Mouse (Mus musculus): ENCODE measurements around the gene Sf3b1.
"Not testable (repeated sequence)": the region's sequence is repeated elsewhere in the genome, so short reads cannot be mapped to it uniquely, and the experiment has no call there.

Gene Sf3b1

DNA sequence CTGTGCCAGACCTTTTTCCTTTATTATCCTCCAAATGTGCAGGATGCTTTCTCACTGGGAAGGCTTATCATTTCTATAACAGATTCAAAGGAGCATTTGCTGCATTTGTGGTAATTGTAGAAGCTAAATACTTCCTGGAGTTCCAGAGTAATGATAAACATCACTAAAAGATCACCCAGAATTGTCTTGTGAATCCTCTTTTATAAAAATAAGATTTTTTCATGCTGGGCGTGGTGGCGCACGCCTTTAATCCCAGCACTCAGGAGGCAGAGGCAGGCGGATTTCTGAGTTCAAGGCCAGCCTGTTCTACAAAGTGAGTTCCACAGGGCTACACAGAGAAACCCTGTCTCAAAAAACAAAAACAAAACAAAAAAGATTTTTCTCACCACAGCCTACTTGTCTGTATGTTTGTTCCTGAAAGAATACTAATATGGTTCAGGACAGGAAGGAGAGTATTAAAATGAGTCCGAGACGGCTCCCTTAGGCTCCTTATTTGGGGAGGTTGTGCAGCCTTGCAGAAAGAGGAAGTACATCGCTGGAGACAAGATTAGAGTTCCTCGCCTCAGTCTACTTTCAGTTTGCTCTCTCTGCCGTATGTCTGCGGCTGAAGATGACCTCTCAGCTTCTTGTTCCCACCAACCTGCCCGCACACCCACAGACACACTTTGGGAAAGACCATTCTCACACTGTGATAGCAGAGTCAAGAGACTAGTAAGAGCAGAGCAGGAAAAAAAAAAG is 1.4 kb upstream of the Sf3b1 start:
- peak; percentile 21 for DNase-seq (ENCODE audit: low read depth, low spot score)

DNA sequence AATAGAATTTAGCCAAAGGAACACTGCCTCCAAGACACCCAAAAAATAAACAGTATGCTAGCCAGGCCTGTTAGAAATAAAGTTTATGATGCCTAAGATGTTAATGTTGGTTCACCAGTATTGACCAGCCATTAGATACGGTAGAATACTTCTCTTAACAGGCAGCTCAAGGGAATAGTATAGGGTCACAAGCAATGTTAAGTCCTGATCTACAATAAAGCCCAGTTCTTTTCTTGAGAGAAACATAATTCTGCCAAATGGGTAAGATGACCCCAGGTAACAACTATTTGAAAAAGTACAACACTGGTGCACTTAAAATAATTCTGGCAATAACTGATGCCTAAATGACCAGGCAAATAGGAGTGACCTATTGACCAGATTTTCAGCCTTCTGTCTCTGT is 685 bp upstream of the Sf3b1 start:
- no peak for DNase-seq (ENCODE audit: low read depth, low spot score)

DNA sequence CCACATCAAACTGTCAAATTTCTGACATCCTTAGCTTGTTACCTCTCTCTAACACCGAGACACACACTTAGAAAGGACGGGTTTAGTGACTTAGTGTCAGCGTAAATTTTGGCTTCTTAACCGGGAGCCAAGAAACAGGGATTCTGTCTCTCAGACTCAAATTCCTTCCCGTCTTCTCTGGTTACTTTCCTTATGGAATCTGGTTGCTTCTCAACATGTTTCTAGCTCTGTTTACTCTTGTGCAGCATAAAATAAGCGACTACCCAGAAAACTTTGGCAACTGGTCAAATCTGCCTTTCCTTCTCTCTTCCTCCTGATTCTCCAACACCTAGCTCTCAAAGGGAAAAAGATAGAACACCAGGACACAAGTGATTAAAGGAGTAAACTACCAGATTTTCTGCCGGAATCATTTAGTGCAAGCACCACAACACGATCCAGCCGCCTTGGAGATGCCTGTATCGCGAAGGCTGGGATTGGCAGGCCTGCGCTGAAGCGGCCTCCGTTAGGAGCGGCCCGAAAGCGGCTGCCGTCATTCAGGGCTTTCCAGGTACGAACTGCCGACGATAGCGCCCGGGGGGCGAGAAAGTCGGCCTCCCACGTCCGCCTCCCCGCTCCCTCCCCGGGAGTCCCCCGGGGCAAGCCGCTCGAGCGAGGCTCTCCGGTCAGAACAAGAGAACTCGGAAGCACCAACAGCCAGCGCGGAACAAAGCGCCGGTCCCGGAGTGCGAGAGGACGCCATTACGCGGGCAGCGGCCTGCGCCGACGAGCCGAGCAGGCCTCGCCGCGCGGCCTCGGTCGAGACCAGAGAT is 633 bp downstream of the Sf3b1 start:
- peak; percentile 56 for DNase-seq (ENCODE audit: low read depth, low spot score)

DNA sequence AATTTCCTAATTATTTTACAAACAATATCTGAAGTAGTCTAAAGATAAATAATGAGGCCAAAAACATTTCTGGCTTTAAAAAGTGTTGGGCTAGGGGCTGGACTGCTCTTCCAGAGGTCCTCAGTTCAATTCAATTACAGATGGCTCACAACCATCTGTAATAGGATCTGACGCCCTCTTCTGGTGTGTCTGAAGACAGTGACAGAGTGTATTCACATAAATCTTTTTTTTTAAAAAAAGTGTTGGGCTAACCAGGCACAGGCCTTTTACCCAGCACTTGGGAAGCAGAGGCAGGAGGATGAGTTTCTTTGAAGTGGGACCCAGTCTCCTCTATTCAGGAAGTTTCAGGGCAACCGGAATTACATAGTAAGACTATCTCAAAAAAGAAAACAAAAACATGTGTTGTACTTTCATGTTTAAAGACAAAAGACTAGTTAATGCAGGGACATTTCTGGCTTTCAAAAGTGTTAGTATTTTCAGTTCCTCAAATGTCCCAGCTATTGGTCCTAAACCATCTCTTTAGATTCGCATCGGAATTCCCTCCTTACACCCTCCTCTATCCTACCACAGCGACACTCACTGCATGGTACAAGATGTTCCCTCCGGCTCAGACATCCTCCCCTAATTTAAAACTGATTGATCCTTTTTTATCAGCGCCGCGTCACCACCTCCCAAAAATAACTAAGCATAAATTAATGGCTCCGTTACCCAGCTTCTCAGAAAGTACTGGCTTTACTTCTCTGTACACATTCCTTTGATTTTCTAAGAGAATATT is 1.4 kb downstream of the Sf3b1 start:
- peak; percentile 52 for DNase-seq (ENCODE audit: low read depth, low spot score)

DNA sequence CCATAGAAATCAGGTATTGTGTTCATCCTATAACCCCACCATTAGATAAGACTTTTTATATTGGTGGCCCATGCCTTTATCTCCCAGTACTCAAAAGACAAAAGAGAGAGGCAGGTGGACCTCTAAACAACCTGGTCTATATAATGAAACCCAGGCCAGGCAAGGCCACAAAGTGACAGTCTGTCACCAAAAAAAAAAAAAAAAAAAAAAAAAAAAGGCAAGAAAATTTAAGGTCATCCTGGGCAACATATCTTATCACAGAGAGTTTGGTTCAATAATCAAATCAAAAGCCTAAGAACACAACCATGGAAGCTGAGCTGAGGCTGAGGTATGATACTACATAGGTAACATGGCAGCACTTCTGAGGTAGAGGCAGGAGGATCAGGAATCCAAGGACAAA is 5.4 kb downstream of the Sf3b1 start:
- no peak for DNase-seq (ENCODE audit: low read depth, low spot score)

DNA sequence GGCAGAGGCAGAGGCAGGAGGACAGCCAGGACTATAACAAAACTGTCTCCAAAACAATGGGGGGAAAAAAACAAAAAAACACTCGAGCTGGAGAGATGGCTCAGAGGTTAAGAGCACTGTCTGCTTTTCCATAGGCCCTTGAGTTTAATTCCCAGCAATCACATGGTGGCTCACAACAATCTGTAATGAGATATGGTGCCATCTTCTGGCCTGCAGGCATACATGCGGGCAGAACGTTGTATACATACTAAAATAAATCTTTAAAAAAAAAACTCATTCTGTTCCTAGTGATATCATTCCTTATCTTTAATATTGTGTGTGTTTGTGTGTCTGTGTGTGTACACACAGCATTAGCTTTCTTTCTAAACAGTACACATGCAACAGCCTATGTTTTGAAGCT is 14.8 kb downstream of the Sf3b1 start:
- DNase-seq (ENCODE audit: low read depth, low spot score): peak; percentile 18

DNA sequence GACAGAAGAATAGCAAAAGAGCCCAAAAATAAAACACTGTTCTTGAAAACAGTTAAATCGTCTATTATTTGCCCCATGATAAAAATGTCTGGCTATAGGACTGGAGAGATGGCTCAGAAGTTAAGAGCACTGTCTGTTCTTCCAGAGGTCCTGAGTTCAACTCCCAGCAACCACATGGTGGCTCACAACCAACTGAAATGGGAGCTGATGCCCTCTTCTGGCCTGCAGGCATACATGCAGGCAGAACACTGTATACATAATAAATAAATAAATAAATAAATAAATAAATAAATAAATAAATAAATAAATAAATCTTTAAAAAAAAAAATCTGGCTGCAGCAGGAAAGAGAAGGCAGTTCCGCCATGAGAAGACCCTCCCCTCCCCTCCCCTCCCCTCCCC is 19.0 kb downstream of the Sf3b1 start:
- DNase-seq (ENCODE audit: low read depth, low spot score): not testable (repeated sequence)

DNA sequence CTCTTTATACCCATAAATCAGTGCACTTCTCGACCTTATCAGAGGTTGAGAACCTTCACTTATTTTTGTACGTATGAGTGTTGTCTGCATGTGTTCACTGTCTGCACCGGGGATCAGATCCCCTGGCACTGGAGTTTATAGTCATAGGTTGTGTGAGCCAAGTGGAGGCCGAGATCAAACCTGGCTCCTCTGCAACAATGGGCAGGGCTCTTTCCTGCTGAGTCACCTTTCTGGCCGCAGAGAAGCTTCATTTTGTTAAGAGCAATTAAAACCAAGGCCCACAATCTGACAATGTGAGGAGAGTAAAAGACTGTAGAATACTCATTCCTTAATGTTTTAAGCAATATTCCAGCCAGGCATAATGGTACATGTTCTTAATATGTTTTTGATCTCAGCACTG is 33.7 kb downstream of the Sf3b1 start:
- peak; percentile 14 for DNase-seq (ENCODE audit: low read depth, low spot score)

DNA sequence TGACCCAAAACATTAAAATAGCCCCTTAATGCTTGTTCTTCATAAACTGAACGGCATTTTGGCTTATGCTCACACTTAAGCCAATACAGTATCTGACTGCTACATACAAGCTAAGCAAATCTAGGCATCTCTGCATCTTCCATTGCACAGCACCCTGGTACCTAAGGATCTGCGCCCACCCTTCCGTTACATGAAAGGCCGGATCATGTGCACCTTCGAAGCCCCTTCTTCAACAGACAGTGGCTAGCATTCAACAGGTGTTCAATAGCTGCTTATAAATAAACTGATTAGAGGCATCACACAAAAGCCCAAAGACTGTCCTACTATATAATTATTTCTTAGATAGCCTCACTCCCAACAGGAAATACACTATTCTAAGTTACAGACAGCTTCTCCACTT is 41.0 kb downstream of the Sf3b1 start:
- DNase-seq (ENCODE audit: low read depth, low spot score): no peak

DNA sequence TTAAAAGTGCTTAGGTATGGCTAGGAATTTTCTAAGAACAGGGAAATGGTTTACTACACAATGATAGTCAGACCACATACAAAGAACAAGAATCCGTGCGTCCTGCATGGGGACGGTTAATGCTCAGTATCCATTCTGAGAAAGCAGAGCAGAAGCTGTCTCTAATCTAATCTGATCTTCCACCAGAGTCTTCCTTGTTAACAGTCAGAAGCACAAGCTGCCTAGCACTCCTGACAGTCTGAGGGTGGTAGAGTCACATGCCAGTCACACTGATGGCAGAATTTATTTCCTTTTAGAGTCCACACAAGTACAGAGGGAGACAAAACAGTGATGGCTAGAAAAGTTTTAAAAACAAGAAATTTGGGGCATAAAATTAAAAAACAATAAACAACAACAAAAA is 41.5 kb downstream of the Sf3b1 start:
- no peak for DNase-seq (ENCODE audit: low read depth, low spot score)

DNA sequence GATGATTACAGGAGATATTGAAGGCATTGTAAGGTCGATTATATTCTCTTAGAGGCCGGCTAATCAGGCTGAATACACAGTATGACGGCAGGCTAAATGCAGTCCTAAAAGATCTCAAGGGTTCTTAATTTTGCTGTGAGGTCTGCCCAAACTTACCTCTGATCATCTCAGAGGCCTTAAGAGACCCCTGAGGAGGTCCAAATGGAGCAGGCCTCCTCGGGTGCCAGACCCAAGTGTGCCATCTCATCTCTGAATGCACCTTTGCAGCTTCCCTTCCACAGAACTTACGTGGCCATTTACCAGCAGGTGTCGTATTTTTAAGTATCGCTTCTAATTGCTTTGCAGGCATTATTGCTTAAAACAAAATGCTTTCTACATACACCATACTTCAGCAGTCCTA is 43.1 kb downstream of the Sf3b1 start:
- DNase-seq (ENCODE audit: low read depth, low spot score): no peak

DNA sequence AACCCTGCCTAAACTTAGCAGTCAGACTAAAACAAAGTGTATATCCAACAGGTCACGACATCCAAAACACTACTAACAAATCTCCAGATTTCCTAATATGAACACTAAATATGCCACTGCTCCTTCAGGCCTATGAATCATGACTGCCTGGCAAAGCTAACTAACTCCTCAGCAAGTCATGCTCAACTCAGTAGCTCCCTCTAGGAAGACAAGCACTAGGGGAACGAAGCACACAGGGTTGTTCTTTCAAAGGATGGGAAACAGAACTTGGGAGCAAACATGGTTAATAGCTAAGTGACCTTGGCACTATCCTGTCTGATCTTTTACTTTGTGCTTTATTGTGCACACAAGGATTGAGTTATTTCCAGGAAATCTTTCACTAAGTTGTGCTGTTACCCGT is 43.9 kb downstream of the Sf3b1 start:
- peak; percentile 71 for DNase-seq (ENCODE audit: low read depth, low spot score)

DNA sequence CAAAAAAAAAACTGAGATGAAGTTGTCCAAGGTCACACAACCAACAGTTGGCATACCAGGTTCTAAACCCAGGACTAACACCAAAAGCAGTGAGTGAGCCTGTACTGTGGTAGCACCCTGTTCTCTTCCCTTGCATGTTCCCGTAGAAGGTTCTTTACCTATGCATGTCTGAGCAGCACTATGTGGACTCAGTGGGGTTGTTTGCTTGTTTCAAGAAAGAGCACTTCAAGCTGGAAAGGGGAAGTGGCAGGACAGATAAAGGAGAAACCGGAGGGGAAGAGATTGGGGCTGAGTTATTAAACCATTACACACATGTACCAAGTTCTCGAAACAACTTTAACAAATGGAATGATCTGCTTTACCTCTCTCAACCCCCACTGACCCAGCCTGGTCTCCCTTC is 44.6 kb downstream of the Sf3b1 start:
- no peak for DNase-seq (ENCODE audit: low read depth, low spot score)

DNA sequence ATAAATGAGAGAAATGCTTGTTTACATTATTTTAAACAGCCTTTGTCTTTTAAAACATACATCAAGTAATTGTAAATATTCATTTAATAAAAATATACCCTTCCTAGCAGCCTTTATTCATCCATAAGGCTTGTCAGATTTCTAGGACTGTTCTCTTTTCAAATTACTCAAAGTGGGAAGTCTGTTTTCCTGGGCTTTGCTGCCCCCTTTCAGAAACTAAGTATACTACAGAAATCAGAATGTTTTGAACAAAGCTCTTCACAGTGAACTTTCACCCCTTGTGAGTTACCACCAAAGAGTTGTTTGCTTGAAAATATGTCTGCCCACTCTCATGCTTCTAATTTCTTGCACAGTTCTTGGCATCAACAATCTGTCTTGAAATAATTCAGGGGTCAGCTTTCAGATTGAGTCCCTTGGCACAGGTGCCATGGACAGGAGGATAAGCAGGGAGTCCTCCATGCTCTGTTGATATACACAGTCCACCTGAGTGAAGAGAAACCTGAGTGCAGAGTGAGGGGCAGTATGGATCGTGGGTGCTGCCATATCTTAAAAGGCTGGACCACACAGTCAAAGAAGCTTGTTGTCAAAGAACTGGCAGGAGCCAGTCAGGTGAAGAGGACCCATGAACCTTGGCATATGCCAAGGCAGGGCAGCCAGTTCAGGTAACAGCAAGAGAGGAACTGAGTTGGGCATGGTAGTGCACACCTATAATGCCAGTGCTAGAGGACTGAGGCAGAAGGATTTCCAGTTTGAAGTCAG is 47.9 kb downstream of the Sf3b1 start:
- DNase-seq (ENCODE audit: low read depth, low spot score): peak; percentile 43

DNA sequence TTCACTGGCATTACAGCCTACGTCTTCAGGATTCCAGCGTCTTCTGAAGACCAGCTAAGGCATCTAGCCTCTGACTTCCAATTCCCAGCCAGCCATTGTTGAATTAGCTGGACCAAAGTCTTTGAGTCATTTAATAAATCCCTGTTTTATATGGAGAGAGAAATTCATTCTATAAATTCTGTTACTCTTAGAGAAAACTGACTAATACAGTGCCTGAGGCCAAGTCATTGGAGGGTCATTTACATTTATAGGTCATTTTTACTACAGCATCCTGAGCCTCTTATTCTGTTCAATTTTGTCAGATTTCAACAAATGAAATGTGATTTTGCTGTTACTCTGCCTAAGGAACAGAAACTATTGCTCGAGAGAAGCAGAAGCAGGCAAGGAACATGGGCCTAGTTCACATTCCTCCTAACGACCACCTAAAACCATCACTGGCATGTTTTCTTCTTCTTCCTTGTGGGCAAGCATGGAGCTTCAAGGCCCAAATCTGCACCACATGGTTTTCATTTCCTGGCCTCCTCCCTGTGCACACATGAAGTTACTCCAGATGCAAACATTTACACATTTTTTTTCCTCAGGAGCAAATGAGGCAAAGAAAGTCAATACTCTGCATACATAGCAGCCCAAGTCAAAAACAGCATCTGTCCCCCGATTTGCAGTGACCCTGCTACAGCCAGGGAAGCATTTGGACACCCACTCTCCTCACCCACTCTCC is 55.4 kb downstream of the Sf3b1 start:
- DNase-seq (ENCODE audit: low read depth, low spot score): no peak

DNA sequence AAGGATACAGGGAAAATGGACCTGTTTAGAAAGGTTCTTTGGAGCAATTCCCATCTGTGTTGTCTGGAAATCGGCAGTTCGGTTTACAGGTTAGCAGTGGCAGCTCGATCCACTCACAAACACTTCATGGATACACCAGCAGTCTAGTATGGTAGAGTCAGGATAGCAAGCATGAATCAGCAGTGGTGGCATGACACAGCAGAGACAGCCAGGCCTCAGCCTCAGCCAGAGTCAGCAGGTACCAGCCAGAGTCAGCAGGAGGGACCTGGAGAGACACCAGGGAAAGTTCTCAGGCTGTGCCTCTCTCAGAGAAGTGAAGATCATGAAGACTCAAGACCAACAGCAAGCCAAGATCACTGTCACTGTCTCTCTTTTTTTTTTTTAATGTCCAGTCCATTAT is 60.4 kb downstream of the Sf3b1 start:
- DNase-seq (ENCODE audit: low read depth, low spot score): no peak

DNA sequence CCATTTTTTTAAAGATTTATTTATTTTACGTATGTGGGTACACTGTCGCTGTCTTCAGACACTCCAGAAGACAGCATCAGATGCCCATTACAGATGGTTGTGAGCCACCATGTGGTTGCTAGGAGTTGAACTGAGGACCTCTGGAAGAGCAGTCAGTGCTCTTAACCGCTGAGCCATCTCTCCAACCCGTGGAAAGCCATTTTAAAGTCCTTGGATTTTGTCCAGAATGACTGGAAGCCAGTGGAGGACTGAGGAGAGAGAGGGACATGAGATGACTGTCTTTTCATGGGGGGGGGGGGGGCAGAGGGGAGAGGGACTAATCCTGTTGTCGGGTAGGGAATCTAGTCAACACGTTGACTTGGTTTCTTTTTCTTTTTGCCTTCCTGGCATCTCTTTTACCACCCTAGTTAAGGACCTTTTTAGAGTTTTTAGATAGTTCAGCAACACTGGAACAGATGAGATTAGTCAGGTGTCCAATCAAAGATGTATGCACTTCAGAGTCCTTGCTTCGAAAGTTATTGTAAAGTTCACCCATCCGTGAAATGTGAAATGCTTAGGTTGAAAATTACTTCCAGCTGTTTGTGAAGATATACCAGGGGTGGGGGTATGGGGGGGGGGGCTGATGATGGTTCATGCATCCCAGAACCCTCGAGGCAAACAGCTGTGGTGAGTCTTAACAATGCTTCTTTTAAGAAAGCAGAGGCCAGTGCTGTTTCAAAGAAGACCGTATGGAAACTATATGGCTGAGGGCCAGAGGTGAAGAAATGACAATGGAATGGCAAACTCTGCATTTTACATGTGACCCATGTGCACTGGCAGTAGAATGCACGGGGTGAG is 61.9 kb downstream of the Sf3b1 start:
- no peak for DNase-seq (ENCODE audit: low read depth, low spot score)

DNA sequence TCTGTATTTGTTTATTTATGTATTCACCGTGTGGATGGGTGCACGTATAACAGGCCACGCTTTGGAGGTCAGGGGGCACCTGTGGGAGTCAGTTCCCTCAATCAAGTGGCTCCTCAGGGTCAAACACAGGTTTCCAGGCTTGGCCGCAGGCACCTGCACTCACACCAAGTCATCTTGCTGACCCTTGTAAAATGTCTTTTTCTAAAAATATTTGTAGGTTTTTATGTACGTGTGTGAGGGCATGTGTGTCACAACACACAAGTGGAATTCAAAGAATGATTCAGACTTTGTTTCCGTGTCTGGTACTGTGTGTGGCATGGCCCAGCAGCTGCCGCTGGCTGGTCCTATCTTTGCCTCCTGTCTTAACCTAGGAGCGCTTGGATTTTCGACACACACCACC is 65.6 kb downstream of the Sf3b1 start:
- DNase-seq (ENCODE audit: low read depth, low spot score): no peak

DNA sequence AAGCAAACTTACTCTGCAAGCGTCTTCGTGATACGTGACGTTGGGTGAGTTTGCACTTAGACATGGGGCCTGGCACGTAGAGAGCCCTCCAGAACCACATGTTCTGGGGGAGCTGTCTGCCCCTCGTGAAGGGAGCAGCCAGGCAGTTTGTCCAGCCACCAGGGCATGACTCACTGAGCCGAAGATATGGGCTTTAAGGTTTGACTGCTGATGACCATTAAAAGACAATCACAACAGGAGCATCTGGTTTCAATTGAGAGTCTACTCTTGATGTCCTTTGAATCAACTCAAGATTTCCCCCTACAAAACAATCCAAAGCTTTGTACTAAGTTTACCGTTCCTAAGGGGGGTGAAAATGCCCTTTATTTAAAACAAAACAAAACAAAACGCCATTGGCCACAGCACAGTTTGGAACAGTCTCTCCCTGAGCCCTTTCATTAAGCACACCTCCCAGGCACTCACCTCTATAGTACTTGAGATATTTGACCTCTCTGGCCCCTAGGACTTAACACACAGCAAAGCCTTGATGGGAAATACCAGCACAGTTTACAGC is 66.6 kb downstream of the Sf3b1 start:
- DNase-seq (ENCODE audit: low read depth, low spot score): no peak

DNA sequence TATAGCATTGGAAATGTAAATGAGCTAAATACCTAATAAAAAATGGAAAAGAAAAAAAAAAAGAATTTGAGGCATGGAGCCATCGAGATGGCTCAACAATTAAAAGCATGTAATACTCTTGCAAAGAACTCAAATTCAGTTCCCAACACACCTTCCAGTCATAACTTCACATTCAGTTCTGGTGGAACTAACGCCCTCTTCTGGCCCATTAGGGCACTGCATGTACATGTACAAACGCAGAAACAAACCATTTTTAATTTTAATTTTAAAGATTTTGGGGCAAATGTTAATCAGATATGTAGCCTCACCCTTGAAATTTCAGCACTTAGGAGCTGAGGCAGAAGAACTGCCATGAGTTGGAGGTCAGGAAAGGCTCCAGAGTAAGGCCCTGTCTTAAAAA is 68.8 kb downstream of the Sf3b1 start:
- peak; percentile 23 for DNase-seq (ENCODE audit: low read depth, low spot score)
